Mouse (Mus musculus) E14TG2a.4 (cell line): ENCODE data around the gene Olfr71.

Experiments used
- H3K27me3 ChIP-seq: 2 replicates; pipeline ENCODE4 v1.6.1; 2014; ENCODE audit warnings: low read length, control low read depth; ENCODE audit not compliant: insufficient read depth
- H3K36me3 ChIP-seq: 2 replicates; pipeline ENCODE4 v1.6.1; 2014; ENCODE audit warnings: low read length, control low read depth; ENCODE audit not compliant: insufficient read depth
- H3K4me1 ChIP-seq: replicated peaks from 2 replicates; pipeline ENCODE4 v1.6.1; 2014; ENCODE audit warnings: low read depth, low read length, control low read depth
- H3K4me3 ChIP-seq: replicated peaks from 2 replicates; pipeline ENCODE4 v1.5.1; 2014; ENCODE audit warnings: mild to moderate bottlenecking, low read length
- H3K9me3 ChIP-seq: 2 replicates; pipeline ENCODE4 v1.6.1; 2014; ENCODE audit warnings: low read length, control low read depth
- CTCF ChIP-seq: conservative IDR thresholded peaks from 2 replicates; pipeline ENCODE4 v1.5.1; 2014; ENCODE audit warnings: low read length
- NANOG ChIP-seq: IDR thresholded peaks from 2 replicates; pipeline ENCODE4 v1.6.1; 2014; ENCODE audit warnings: borderline replicate concordance, low read length, mixed read lengths
- POU5F1 ChIP-seq: IDR thresholded peaks from 2 replicates; pipeline ENCODE4 v1.6.1; 2014; ENCODE audit warnings: low read length, borderline replicate concordance

Olfr71 gene

GRCm38 (mm10) chr4:43724764-43725163 is 14.7 kb upstream of the Olfr71 start:
- TF ChIP-seq NANOG = no peak
- peak; percentile 64 for TF ChIP-seq CTCF
- Histone ChIP-seq H3K4me1 (peaks cover 22% of the 10 kb centered on the region), H3K27me3 (peaks cover 16% of the 10 kb centered on the region), H3K4me3 (no peak overlapping the region), H3K9me3 (no peaks in the 10 kb centered on the region), H3K36me3 (no peaks in the 10 kb centered on the region)

- H3K4me1 ChIP-seq = peaks cover 8% of the 10 kb centered on the region
- peaks cover 4% of the 10 kb centered on the region; the same call in 1 of the 2 replicates for H3K9me3 ChIP-seq
- TF ChIP-seq NANOG (no peak), CTCF (no peak), POU5F1 (no peak)
- H3K4me3 ChIP-seq = no peak overlapping the region
- H3K36me3 ChIP-seq = no peaks in the 10 kb centered on the region
- H3K27me3 ChIP-seq = no peaks in the 10 kb centered on the region
These were observed 12.1 kb upstream of the Olfr71 start for GRCm38 (mm10) chr4:43722191-43722590.

- Histone ChIP-seq H3K4me1 (no peaks in the 10 kb centered on the region), H3K36me3 (no peaks in the 10 kb centered on the region), H3K9me3 (peaks cover 4% of the 10 kb centered on the region; the same call in 1 of the 2 replicates), H3K27me3 (no peaks in the 10 kb centered on the region), H3K4me3 (no peak overlapping the region)
- no peak for TF ChIP-seq POU5F1
- no peak for TF ChIP-seq NANOG
- no peak for TF ChIP-seq CTCF
These were observed 10.6 kb upstream of the Olfr71 start for GRCm38 (mm10) chr4:43720491-43721228.

- H3K36me3 ChIP-seq = no peaks in the 10 kb centered on the region
- H3K27me3 ChIP-seq = peaks cover 22% of the 10 kb centered on the region
- no peaks in the 10 kb centered on the region for H3K4me1 ChIP-seq
- H3K4me3 ChIP-seq = no peak overlapping the region
- TF ChIP-seq POU5F1 (no peak), NANOG (no peak), CTCF (no peak)
- H3K9me3 ChIP-seq = peaks cover 4% of the 10 kb centered on the region; the same call in 1 of the 2 replicates
These were observed 3.7 kb upstream of the Olfr71 start for GRCm38 (mm10) chr4:43713652-43714219.

GRCm38 (mm10) chr4:43711821-43712220 is 1.8 kb upstream of the Olfr71 start:
- Histone ChIP-seq H3K4me3 (no peak overlapping the region), H3K4me1 (no peaks in the 10 kb centered on the region), H3K27me3 (peaks cover 35% of the 10 kb centered on the region), H3K9me3 (no peaks in the 10 kb centered on the region), H3K36me3 (no peaks in the 10 kb centered on the region)
- no peak for TF ChIP-seq NANOG
- TF ChIP-seq POU5F1 = no peak
- TF ChIP-seq CTCF = peak; percentile 85

- H3K27me3 ChIP-seq = peaks cover 47% of the 10 kb centered on the region
- no peak for TF ChIP-seq POU5F1
- no peak for TF ChIP-seq NANOG
- TF ChIP-seq CTCF = no peak
- H3K9me3 ChIP-seq = no peaks in the 10 kb centered on the region
- H3K36me3 ChIP-seq = no peaks in the 10 kb centered on the region
- H3K4me1 ChIP-seq = no peaks in the 10 kb centered on the region
- no peak overlapping the region for H3K4me3 ChIP-seq
These were observed 4.1 kb downstream of the Olfr71 start for GRCm38 (mm10) chr4:43705991-43706390.

- TF ChIP-seq NANOG = no peak
- no peak for TF ChIP-seq POU5F1
- TF ChIP-seq CTCF = no peak
- Histone ChIP-seq H3K4me1 (no peaks in the 10 kb centered on the region), H3K4me3 (no peak overlapping the region), H3K36me3 (no peaks in the 10 kb centered on the region), H3K9me3 (no peaks in the 10 kb centered on the region), H3K27me3 (peaks cover 35% of the 10 kb centered on the region)
These were observed 6.2 kb downstream of the Olfr71 start for GRCm38 (mm10) chr4:43703851-43704250.

- Histone ChIP-seq H3K4me1 (no peaks in the 10 kb centered on the region), H3K9me3 (no peaks in the 10 kb centered on the region), H3K36me3 (no peaks in the 10 kb centered on the region), H3K27me3 (peaks cover 33% of the 10 kb centered on the region), H3K4me3 (no peak overlapping the region)
- TF ChIP-seq CTCF (peak; percentile 85), NANOG (no peak)
These were observed 6.6 kb downstream of the Olfr71 start for GRCm38 (mm10) chr4:43703439-43703838.
